Mouse (Mus musculus): ENCODE data around the gene Gm44973. TPM values are rescaled to one million over a fixed set of nuclear protein-coding genes. Genes with fewer than 3 reads are reported as not detected.

The Gm44973 gene
- polyA plus RNA-seq, 2 experiments, result 1.9 TPM; not detected in 1

DNA sequence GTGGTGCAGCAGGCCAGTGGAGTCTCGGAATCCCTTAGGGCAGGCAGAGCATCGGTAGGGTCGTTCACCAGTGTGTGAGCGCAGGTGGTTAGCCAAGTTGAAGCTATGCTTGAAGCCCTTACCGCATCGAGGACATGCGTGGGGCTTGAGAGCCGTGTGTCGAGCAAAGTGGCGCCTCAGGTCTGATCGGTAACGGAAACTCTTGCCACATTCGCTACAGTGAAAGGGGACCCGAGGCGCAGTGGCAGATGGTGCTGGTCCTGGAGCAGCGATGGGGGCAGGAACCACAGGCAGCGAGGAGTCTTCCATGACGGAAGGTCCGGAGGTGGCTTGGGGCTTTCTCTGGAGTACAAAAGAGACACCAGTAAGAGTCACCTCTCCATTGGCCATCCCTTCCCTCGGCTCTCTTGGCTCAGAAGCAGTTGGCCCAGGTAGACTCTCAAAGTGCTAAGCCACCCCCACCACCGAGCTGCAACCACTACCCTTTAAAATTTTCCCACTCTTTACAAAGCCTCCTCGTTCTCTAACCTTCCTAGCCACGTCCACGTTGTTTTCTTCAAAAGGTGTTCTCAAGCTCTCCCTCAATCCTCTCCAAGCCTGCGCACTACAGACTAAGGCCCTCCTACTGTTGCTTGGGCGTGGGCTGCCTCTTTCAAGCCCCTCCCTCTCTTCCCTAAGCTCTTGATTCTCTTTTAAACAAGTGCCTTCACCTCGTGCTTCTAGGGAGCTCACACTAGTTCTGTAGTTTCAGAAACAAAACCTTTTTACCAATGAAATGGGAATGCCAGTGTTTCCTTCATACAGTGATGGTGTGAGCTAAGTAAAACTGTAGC lies 2.4 kb upstream of the Gm44973 start:
- no peak overlapping the region for H3K27ac ChIP-seq (replicated peaks; ENCODE audit: low read depth, low read length)
- peak overlapping the region; percentile 69; the same call in 1 of the 2 replicates for H3K4me3 ChIP-seq (replicated peaks; ENCODE audit: low read length)
- peak overlapping the region; percentile 62; the same call in 1 of the 2 replicates for H3K4me2 ChIP-seq (replicated peaks; ENCODE audit: low read depth, low read length, severe bottlenecking)
- peaks cover 51% of the 10 kb centered on the region for H3K36me3 ChIP-seq (ENCODE audit: control insufficient read depth, insufficient read depth, low read length)
- 89% methylated on average over 27 of the region's 27 CpGs for WGBS
- H3K9me3 ChIP-seq (ENCODE audit: control insufficient read depth, low read length), result no peaks in the 10 kb centered on the region
- peaks cover 2% of the 10 kb centered on the region; the same call in 1 of the 2 replicates for H3K4me1 ChIP-seq (ENCODE audit: control insufficient read depth, insufficient read depth, low read length)
- H3K27me3 ChIP-seq (ENCODE audit: control insufficient read depth, insufficient read depth, low read length), result no peaks in the 10 kb centered on the region
- no peak for ATAC-seq (ENCODE audit: low FRiP score, low read depth)
- no peak for DNase-seq (ENCODE audit: low spot score)
- TF ChIP-seq POLR2A (IDR thresholded peaks at IDR 0.05; ENCODE audit: borderline replicate concordance, extremely low read depth, insufficient read depth, insufficient read length), result no peak
- no peak overlapping the region for H3K9ac ChIP-seq (ENCODE audit: low read depth, low read length, severe bottlenecking)

DNA sequence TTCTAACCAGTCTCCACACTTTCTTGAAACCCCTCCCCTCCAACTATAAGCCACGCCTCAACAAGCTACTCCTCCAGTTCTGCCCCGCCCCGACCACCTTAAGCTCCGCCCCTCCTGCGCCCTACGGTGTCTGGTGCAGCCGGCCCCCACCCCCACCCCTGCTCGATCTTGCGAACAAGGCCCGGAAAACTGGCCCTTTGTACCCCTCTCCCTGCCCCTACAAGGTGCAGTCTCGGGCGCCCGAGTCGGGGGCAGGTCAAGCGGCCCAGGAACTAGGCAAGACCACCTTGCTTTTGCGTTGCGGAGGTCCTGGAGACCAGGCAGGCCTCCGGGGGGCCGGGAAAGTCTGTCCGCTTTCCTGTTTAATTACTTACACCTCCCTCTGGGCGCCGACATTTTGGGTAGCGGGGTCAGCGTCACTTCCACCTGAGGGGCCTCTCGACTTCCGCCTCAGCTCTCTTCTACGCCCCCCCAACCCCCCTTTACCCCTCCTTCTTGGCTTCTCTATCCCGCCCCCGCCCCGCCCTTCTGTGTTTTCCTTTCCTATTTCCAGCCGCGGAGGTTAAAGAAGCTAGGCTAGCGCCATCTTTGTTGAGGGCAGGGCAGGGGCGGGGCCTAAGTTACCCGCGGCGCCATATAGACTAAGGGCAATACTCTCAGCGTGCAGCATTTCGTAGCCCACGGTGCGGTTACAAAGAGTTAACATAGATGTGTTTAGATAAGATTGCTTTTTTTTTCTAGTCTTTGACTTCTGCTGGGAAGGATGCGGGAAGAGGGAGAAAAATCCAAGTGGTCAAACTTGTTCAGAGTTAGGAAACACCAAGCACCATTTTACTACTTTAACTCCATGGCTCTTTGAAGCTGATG lies 812 bp upstream of the Gm44973 start, which contains the start of the genes Zfp524 and Fiz1:
Gene Zfp524 (plus strand): TSS at position 165 of the 867 bp plus-strand sequence.
Gene Fiz1 (minus strand): TSS at position 447 of the 867 bp plus-strand sequence.
- Histone ChIP-seq H3K27ac (replicated peaks; ENCODE audit: low read depth, low read length) (peak within 1 kb of the TSS; percentile 99), H3K9ac (ENCODE audit: low read depth, low read length, severe bottlenecking) (peak within 1 kb of the TSS; percentile 84), H3K4me1 (ENCODE audit: control insufficient read depth, insufficient read depth, low read length) (peaks cover 7% of the 10 kb centered on the region), H3K36me3 (ENCODE audit: control insufficient read depth, insufficient read depth, low read length) (peaks cover 35% of the 10 kb centered on the region), H3K27me3 (ENCODE audit: control insufficient read depth, insufficient read depth, low read length) (no peaks in the 10 kb centered on the region), H3K9me3 (ENCODE audit: control insufficient read depth, low read length) (no peaks in the 10 kb centered on the region), H3K4me2 (replicated peaks; ENCODE audit: low read depth, low read length, severe bottlenecking) (peak within 1 kb of the TSS; percentile 62), H3K4me3 (replicated peaks; ENCODE audit: low read length) (peak within 1 kb of the TSS; percentile 69)
- 0 out of 2 replicates have a peak, but pooled peaks have one; percentile 12 for TF ChIP-seq POLR2A (IDR thresholded peaks at IDR 0.05; ENCODE audit: borderline replicate concordance, extremely low read depth, insufficient read depth, insufficient read length)
- WGBS, result under 1% methylated on average over 41 of the region's 42 CpGs
- peak; percentile 99 for DNase-seq (ENCODE audit: low spot score)
- peak; percentile 85 for ATAC-seq (ENCODE audit: low FRiP score, low read depth)

DNA sequence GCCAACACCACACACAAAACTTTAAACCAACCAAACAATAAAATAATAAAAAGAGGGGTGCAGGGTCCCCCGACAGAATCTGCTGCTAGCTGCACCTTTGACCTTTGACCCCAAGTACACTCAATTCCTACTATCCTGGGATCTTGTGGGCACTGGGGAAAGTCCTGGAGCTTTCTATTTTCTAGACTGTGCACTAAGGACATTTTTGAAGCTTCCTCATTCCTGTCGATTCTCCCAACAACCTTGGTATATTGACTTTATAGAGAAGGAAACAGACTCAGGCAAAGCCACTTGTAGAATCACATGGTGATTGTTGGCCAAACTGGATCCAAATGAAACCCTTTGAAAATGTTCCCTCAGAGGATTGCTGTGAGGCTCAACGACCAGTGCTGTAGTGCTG lies 761 bp downstream of the Gm44973 start:
- Histone ChIP-seq H3K27ac (replicated peaks; ENCODE audit: low read depth, low read length) (peak overlapping the region; percentile 99), H3K4me3 (replicated peaks; ENCODE audit: low read length) (peak overlapping the region; percentile 69), H3K9me3 (ENCODE audit: control insufficient read depth, low read length) (no peaks in the 10 kb centered on the region), H3K9ac (ENCODE audit: low read depth, low read length, severe bottlenecking) (peak overlapping the region; percentile 72; the same call in 1 of the 2 replicates), H3K4me1 (ENCODE audit: control insufficient read depth, insufficient read depth, low read length) (peaks cover 10% of the 10 kb centered on the region), H3K36me3 (ENCODE audit: control insufficient read depth, insufficient read depth, low read length) (peaks cover 20% of the 10 kb centered on the region), H3K4me2 (replicated peaks; ENCODE audit: low read depth, low read length, severe bottlenecking) (peak overlapping the region; percentile 56), H3K27me3 (ENCODE audit: control insufficient read depth, insufficient read depth, low read length) (no peaks in the 10 kb centered on the region)
- TF ChIP-seq POLR2A (IDR thresholded peaks at IDR 0.05; ENCODE audit: borderline replicate concordance, extremely low read depth, insufficient read depth, insufficient read length), result no peak
- DNase-seq (ENCODE audit: low spot score) (no peak), ATAC-seq (ENCODE audit: low FRiP score, low read depth) (no peak)
- 65% methylated on average over 3 of the region's 3 CpGs for WGBS

DNA sequence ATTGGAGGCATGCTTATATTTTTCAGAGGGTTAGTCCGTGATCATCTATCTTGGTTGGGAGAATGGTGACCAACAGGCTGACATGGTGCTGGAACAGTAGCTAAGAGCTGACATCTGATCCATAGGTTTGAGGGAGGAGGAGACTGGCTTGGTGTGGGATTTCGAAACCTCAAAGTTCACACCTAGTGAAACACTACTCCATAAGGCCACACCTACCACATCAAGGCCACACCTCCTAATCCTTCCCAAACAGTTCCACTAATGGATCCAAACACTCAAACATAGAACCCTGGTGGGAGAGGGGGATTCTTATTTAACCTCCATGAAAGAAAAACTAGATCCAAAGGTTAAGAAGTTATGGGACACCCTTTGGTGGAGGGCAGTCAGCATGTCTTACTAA lies 1.6 kb downstream of the Gm44973 start:
- peaks cover 11% of the 10 kb centered on the region for H3K36me3 ChIP-seq (ENCODE audit: control insufficient read depth, insufficient read depth, low read length)
- TF ChIP-seq POLR2A (IDR thresholded peaks at IDR 0.05; ENCODE audit: borderline replicate concordance, extremely low read depth, insufficient read depth, insufficient read length), result no peak
- DNase-seq (ENCODE audit: low spot score) (no peak), ATAC-seq (ENCODE audit: low FRiP score, low read depth) (no peak)
- no peaks in the 10 kb centered on the region for H3K27me3 ChIP-seq (ENCODE audit: control insufficient read depth, insufficient read depth, low read length)
- no peak overlapping the region for H3K4me2 ChIP-seq (replicated peaks; ENCODE audit: low read depth, low read length, severe bottlenecking)
- H3K27ac ChIP-seq (replicated peaks; ENCODE audit: low read depth, low read length), result no peak overlapping the region
- WGBS, result 99% methylated on average over 2 of the region's 2 CpGs
- H3K9me3 ChIP-seq (ENCODE audit: control insufficient read depth, low read length), result no peaks in the 10 kb centered on the region
- H3K4me3 ChIP-seq (replicated peaks; ENCODE audit: low read length), result no peak overlapping the region
- no peak overlapping the region for H3K9ac ChIP-seq (ENCODE audit: low read depth, low read length, severe bottlenecking)
- H3K4me1 ChIP-seq (ENCODE audit: control insufficient read depth, insufficient read depth, low read length), result peaks cover 17% of the 10 kb centered on the region

DNA sequence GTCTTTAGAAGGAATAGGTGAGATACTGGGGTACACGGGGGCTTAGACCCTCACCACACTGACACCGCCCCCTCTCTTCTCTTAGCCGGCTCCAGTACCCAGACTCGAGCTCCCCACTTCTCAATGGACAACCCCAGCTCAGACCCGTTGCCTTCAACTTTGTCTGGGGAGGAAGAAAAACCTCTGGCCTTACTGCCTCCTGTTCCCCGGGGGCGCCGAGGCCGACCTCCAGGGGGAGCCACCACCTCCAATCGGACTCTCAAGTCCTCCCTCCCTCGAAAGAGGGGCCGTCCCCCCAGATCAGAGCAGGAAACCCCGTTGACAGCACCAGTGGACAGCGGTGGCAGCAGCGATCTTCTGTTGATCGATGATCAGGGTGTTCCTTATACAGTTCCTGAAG lies 2.1 kb downstream of the Gm44973 start:
- ATAC-seq (ENCODE audit: low FRiP score, low read depth), result no peak
- Histone ChIP-seq H3K4me2 (replicated peaks; ENCODE audit: low read depth, low read length, severe bottlenecking) (no peak overlapping the region), H3K9ac (ENCODE audit: low read depth, low read length, severe bottlenecking) (no peak overlapping the region), H3K4me1 (ENCODE audit: control insufficient read depth, insufficient read depth, low read length) (peaks cover 17% of the 10 kb centered on the region), H3K27me3 (ENCODE audit: control insufficient read depth, insufficient read depth, low read length) (no peaks in the 10 kb centered on the region), H3K4me3 (replicated peaks; ENCODE audit: low read length) (no peak overlapping the region), H3K9me3 (ENCODE audit: control insufficient read depth, low read length) (no peaks in the 10 kb centered on the region), H3K36me3 (ENCODE audit: control insufficient read depth, insufficient read depth, low read length) (peaks cover 11% of the 10 kb centered on the region), H3K27ac (replicated peaks; ENCODE audit: low read depth, low read length) (no peak overlapping the region)
- 93% methylated on average over 16 of the region's 16 CpGs for WGBS
- no peak for TF ChIP-seq POLR2A (IDR thresholded peaks at IDR 0.05; ENCODE audit: borderline replicate concordance, extremely low read depth, insufficient read depth, insufficient read length)
- no peak for DNase-seq (ENCODE audit: low spot score)
